Mouse (Mus musculus) CH12.LX (cell line): Measurements from ENCODE around the gene Nrn1. TPM values are rescaled to one million over a fixed set of nuclear protein-coding genes. Genes with fewer than 3 reads are reported as not detected.

Experiments
- DNase-seq: peaks from one replicate; pipeline ENCODE4 v3.0.0-alpha.2; 2013; ENCODE audit errors: extremely low read depth
- H3K27ac ChIP-seq: 2 replicates; pipeline ENCODE4 v1.5.1; 2012; ENCODE audit warnings: low read depth, mild to moderate bottlenecking, control low read depth, moderate library complexity; ENCODE audit not compliant: insufficient read depth
- H3K27me3 ChIP-seq: replicated peaks from 2 replicates; pipeline ENCODE3; 2012; ENCODE audit warnings: inconsistent platforms
- H3K36me3 ChIP-seq, 2 experiments: replicated peaks in 1 of 2; 2 replicates each; pipeline versions ENCODE3 to v1.6.1; 2012; ENCODE audit warnings: inconsistent platforms in 1 of 2, low read length in 1 of 2, mild to moderate bottlenecking in 1 of 2, mixed read lengths in 1 of 2, moderate library complexity in 1 of 2; ENCODE audit not compliant: control insufficient read depth in 1 of 2, insufficient read depth in 1 of 2
- H3K4me1 ChIP-seq, 2 experiments: 2 replicates each; pipeline ENCODE4 v1.6.1; 2012; ENCODE audit warnings: inconsistent platforms in 1 of 2, moderate library complexity in 1 of 2; ENCODE audit not compliant: insufficient read depth in 2 of 2, control insufficient read depth in 1 of 2
- H3K4me2 ChIP-seq: 2 replicates; pipeline ENCODE4 v1.6.1; 2012; ENCODE audit warnings: low read depth, mild to moderate bottlenecking, control low read depth; ENCODE audit not compliant: poor library complexity, insufficient read depth, severe bottlenecking
- H3K4me3 ChIP-seq, 3 experiments: fragments of 150-350 bp in 1 of 3; sonication (generic) in 1 of 3; replicated peaks in 1 of 3; 2 replicates each; pipeline versions ENCODE3 to v1.5.1; 2011 to 2012; ENCODE audit warnings: low read depth in 2 of 3, low read length in 2 of 3, mild to moderate bottlenecking in 2 of 3, moderate library complexity in 2 of 3, control low read depth in 1 of 3, improper control_type of control experiment in 1 of 3, inconsistent platforms in 1 of 3, mixed read lengths in 1 of 3; ENCODE audit not compliant: poor library complexity in 1 of 3
- H3K79me2 ChIP-seq: replicated peaks from 2 replicates; pipeline ENCODE4 v1.6.1; 2012; ENCODE audit warnings: mild to moderate bottlenecking, moderate library complexity; ENCODE audit not compliant: control insufficient read depth, poor library complexity, insufficient read depth, severe bottlenecking; ENCODE audit errors: extremely low read depth
- H3K9ac ChIP-seq: 2 replicates; pipeline ENCODE4 v1.6.1; 2012; ENCODE audit warnings: low read depth, mild to moderate bottlenecking, control low read depth, moderate library complexity; ENCODE audit not compliant: insufficient read depth
- H3K9me3 ChIP-seq: replicated peaks from 2 replicates; pipeline ENCODE3; 2012; ENCODE audit warnings: low read length, inconsistent platforms, mixed read lengths
- CHD1 ChIP-seq: IDR thresholded peaks from 2 replicates; pipeline ENCODE4 v1.6.1; 2012; ENCODE audit warnings: low read depth, low read length, improper control_type of control experiment, inconsistent platforms
- CHD2 ChIP-seq: IDR thresholded peaks from 2 replicates; pipeline ENCODE4 v1.6.1; 2011; ENCODE audit warnings: low read length, improper control_type of control experiment
- E2F4 ChIP-seq: IDR thresholded peaks from 2 replicates; pipeline ENCODE4 v1.6.1; 2011; ENCODE audit warnings: low read depth, low read length, improper control_type of control experiment; ENCODE audit not compliant: insufficient replicate concordance
- ELF1 ChIP-seq: IDR thresholded peaks from 2 replicates; pipeline ENCODE4 v1.6.1; 2014; ENCODE audit warnings: low read depth, mild to moderate bottlenecking, inconsistent platforms, low read length, improper control_type of control experiment
- GABPA ChIP-seq: IDR thresholded peaks from 2 replicates; pipeline ENCODE4 v1.6.1; 2012; ENCODE audit warnings: low read depth, low read length, improper control_type of control experiment, inconsistent platforms; ENCODE audit not compliant: insufficient replicate concordance
- IRF4 ChIP-seq: IDR thresholded peaks from 2 replicates; pipeline ENCODE4 v1.6.1; 2014; ENCODE audit warnings: low read depth, mild to moderate bottlenecking, inconsistent platforms, low read length, improper control_type of control experiment
- KAT2A ChIP-seq: IDR thresholded peaks from 2 replicates; pipeline ENCODE4 v1.6.1; 2012; ENCODE audit warnings: low read length, improper control_type of control experiment, inconsistent platforms; ENCODE audit not compliant: insufficient replicate concordance
- MAZ ChIP-seq: IDR thresholded peaks from 2 replicates; pipeline ENCODE4 v1.6.1; 2012; ENCODE audit warnings: low read depth, mild to moderate bottlenecking, inconsistent platforms, low read length, improper control_type of control experiment, moderate library complexity
- MEF2A ChIP-seq: IDR thresholded peaks from 2 replicates; pipeline ENCODE4 v1.6.1; 2014; ENCODE audit warnings: low read depth, mild to moderate bottlenecking, inconsistent platforms, low read length, improper control_type of control experiment, borderline replicate concordance
- MXI1 ChIP-seq: IDR thresholded peaks from 2 replicates; pipeline ENCODE4 v1.6.1; 2011; ENCODE audit warnings: mild to moderate bottlenecking, low read depth, low read length, improper control_type of control experiment
- NRF1 ChIP-seq: IDR thresholded peaks from 2 replicates; pipeline ENCODE4 v1.6.1; 2014; ENCODE audit warnings: low read depth, mild to moderate bottlenecking, inconsistent platforms, low read length, improper control_type of control experiment, moderate library complexity
- PAX5 ChIP-seq: IDR thresholded peaks from 2 replicates; pipeline ENCODE4 v1.6.1; 2012; ENCODE audit warnings: low read length, inconsistent platforms, mixed read lengths
- POLR2A ChIP-seq: IDR thresholded peaks from 2 replicates; pipeline ENCODE4 v1.6.1; 2011; ENCODE audit warnings: low read depth, mild to moderate bottlenecking, improper control_type of control experiment, low read length
- POLR2AphosphoS2 ChIP-seq: IDR thresholded peaks from 2 replicates; pipeline ENCODE4 v1.6.1; 2011; ENCODE audit warnings: low read depth, low read length, improper control_type of control experiment
- SIN3A ChIP-seq: IDR thresholded peaks from 2 replicates; pipeline ENCODE4 v1.6.1; 2012; ENCODE audit warnings: low read length, improper control_type of control experiment, inconsistent platforms
- TBP ChIP-seq: conservative IDR thresholded peaks from 2 replicates; pipeline ENCODE4 v1.6.1; 2011; ENCODE audit warnings: low read depth, low read length, improper control_type of control experiment
- UBTF ChIP-seq: IDR thresholded peaks from 2 replicates; pipeline ENCODE4 v1.6.1; 2012; ENCODE audit warnings: low read depth, mild to moderate bottlenecking, inconsistent platforms, low read length, improper control_type of control experiment, moderate library complexity
- USF1 ChIP-seq: IDR thresholded peaks from 2 replicates; pipeline ENCODE4 v1.6.1; 2014; ENCODE audit warnings: low read depth, mild to moderate bottlenecking, inconsistent platforms, low read length, improper control_type of control experiment
- USF2 ChIP-seq: conservative IDR thresholded peaks from 2 replicates; pipeline ENCODE4 v1.6.1; 2011; ENCODE audit warnings: low read depth, low read length, improper control_type of control experiment
- ZNF384 ChIP-seq: IDR thresholded peaks from 2 replicates; pipeline ENCODE4 v1.6.1; 2012; ENCODE audit warnings: low read depth, low read length, improper control_type of control experiment, inconsistent platforms
- dilution Hi-C: fragments of 300-500 bp; cut with MboI; formaldehyde crosslinking; loops from 2 replicates; pipeline ENCODE4 v1.14.3; 2020; ENCODE audit warnings: low sequenced_read_pairs; ENCODE audit not compliant: extremely low pct_unique_long_range_greater_than_20kb, extremely low pct_ligation_motif_present
- in situ Hi-C: fragments of 300-500 bp; cut with MboI; formaldehyde crosslinking; loops from 3 replicates; pipeline ENCODE4 v1.14.3; 2019; ENCODE audit warnings: low sequenced_read_pairs, low pct_ligation_motif_present, low pct_unique_long_range_greater_than_20kb, mixed read lengths
- polyA plus RNA-seq: library from polyadenylated mRNA; unstranded; fragments of >175 nt; gene quantifications from 2 replicates; pipeline ENCODE4 v1.2.1, GENCODE M21; 2012; ENCODE audit warnings: low read depth; ENCODE audit not compliant: insufficient read length
- total RNA-seq, 2 experiments: library from RNA; depleted of rRNA; stranded (reverse); fragments of 300-350 nt in 1 of 2; fragments of >200 nt in 1 of 2; gene quantifications; 2 replicates each; pipeline ENCODE4 v1.2.3; 2012 to 2014

Nrn1 gene
- total and polyA plus RNA-seq, 3 experiments = not detected

- H3K4me2 ChIP-seq = no peak overlapping the region
- no peaks in the 10 kb centered on the region for H3K4me1 ChIP-seq
- no peak overlapping the region for H3K4me3 ChIP-seq
- no peaks in the 10 kb centered on the region for H3K79me2 ChIP-seq
- in situ Hi-C loops = no loop called here
- H3K36me3 ChIP-seq = no peaks in the 10 kb centered on the region
- DNase-seq = no peak
- no peaks in the 10 kb centered on the region for H3K27me3 ChIP-seq
- H3K27ac ChIP-seq = no peak overlapping the region
- TF ChIP-seq MEF2A (no peak), POLR2AphosphoS2 (no peak), ELF1 (no peak), CHD2 (no peak), PAX5 (no peak), ZNF384 (no peak), NRF1 (no peak), KAT2A (no peak), SIN3A (no peak), USF2 (no peak), MXI1 (no peak)
- TF ChIP-seq, all 38 proteins: peak for 0
- dilution Hi-C loops = no loop called here
- Histone ChIP-seq H3K9me3 (no peaks in the 10 kb centered on the region), H3K9ac (no peak overlapping the region)
These were observed 5.1 kb downstream of the Nrn1 start for GRCm38 (mm10) chr13:36729731-36730340.

- no peaks in the 10 kb centered on the region for H3K79me2 ChIP-seq
- H3K36me3 ChIP-seq = no peaks in the 10 kb centered on the region
- no peak for TF ChIP-seq GABPA
- no peak for TF ChIP-seq IRF4
- TF ChIP-seq USF1 = no peak
- TF ChIP-seq POLR2A = no peak
- no peak for TF ChIP-seq CHD1
- no peak for TF ChIP-seq POLR2AphosphoS2
- no peak for TF ChIP-seq MXI1
- no peak for TF ChIP-seq E2F4
- TF ChIP-seq UBTF = no peak
- no peak for TF ChIP-seq TBP
- TF ChIP-seq MAZ = no peak
- no peak overlapping the region for H3K4me2 ChIP-seq
- in situ Hi-C loops = no loop called here
- no peak overlapping the region for H3K9ac ChIP-seq
- dilution Hi-C loops = no loop called here
- no peaks in the 10 kb centered on the region for H3K4me1 ChIP-seq
- no peak overlapping the region for H3K27ac ChIP-seq
- no peak overlapping the region for H3K4me3 ChIP-seq
- no peak for DNase-seq
- H3K27me3 ChIP-seq = no peaks in the 10 kb centered on the region
- H3K9me3 ChIP-seq = no peaks in the 10 kb centered on the region
These were observed 6.4 kb downstream of the Nrn1 start for GRCm38 (mm10) chr13:36728509-36728908.
